Mouse (Mus musculus) stomach, embryonic 14.5 days (tissue): ENCODE results near the gene Myl12a. TPM values are rescaled to one million over a fixed set of nuclear protein-coding genes. Genes with fewer than 3 reads are reported as not detected.

ENCODE experiments used
- ATAC-seq: fragments of 200-750 bp; cut with Nextera tagmentation; 2 replicates; pipeline ENCODE4 v1.8.0; 2017; ENCODE audit warnings: low read depth, moderate TSS enrichment; ENCODE audit not compliant: insufficient number of reproducible peaks, insufficient read depth, low FRiP score
- H3K27ac ChIP-seq: fragments of 300-500 bp; sonication (generic); 2 replicates; pipeline ENCODE4 v1.5.1; 2014; ENCODE audit warnings: mild to moderate bottlenecking, low read length, moderate library complexity, mixed read lengths
- H3K27me3 ChIP-seq: fragments of 300-500 bp; sonication (generic); 2 replicates; pipeline ENCODE4 v1.6.1; 2014; ENCODE audit warnings: low read length, control low read depth, mixed read lengths; ENCODE audit not compliant: control insufficient read depth, insufficient read depth
- H3K36me3 ChIP-seq: fragments of 300-500 bp; sonication (generic); 2 replicates; pipeline ENCODE4 v1.6.1; 2014; ENCODE audit warnings: mild to moderate bottlenecking, control low read depth, low read length, moderate library complexity, mixed read lengths; ENCODE audit not compliant: control insufficient read depth, insufficient read depth
- H3K4me1 ChIP-seq: fragments of 300-500 bp; sonication (generic); 2 replicates; pipeline ENCODE4 v1.6.1; 2014; ENCODE audit warnings: low read length, control low read depth, mixed read lengths; ENCODE audit not compliant: control insufficient read depth, insufficient read depth
- H3K4me2 ChIP-seq: fragments of 300-500 bp; sonication (generic); replicated peaks from 2 replicates; pipeline ENCODE4 v1.6.1; 2014; ENCODE audit warnings: low read depth, low read length, control low read depth
- H3K4me3 ChIP-seq: fragments of 300-500 bp; sonication (generic); 2 replicates; pipeline ENCODE4 v1.5.1; 2014; ENCODE audit warnings: low read depth, low read length, control low read depth
- H3K9ac ChIP-seq: fragments of 300-500 bp; sonication (generic); replicated peaks from 2 replicates; pipeline ENCODE4 v1.6.1; 2014; ENCODE audit warnings: low read depth, mild to moderate bottlenecking, control low read depth, low read length, moderate library complexity, mixed read lengths
- H3K9me3 ChIP-seq: fragments of 300-500 bp; sonication (generic); 2 replicates; pipeline ENCODE4 v1.6.1; 2016; ENCODE audit warnings: low read depth, low read length, control low read depth; ENCODE audit not compliant: control insufficient read depth
- WGBS: fragments of 180-500 bp; shearing (Covaris S2); extraction: QIAGEN DNeasy Blood & Tissue Kit; methylation state at CpG from one replicate; pipeline ENCODE4 v1.1.7; 2014; 5-methylcytosine and 5-hydroxymethylcytosine counted together
- polyA plus RNA-seq: library from polyadenylated mRNA; unstranded; fragments of >200 nt; fragmentation: Nextera tagmentation; extraction: Ambion mirVana; gene quantifications from 2 replicates; pipeline ENCODE4 v1.2.1, GENCODE M21; 2014

Gene Myl12a
- polyA plus RNA-seq, 1 experiment from 2014 or later: 569 TPM

- Histone ChIP-seq H3K4me3 (no peak overlapping the region), H3K9me3 (no peaks in the 10 kb centered on the region), H3K4me1 (no peaks in the 10 kb centered on the region), H3K27ac (no peak overlapping the region), H3K36me3 (no peaks in the 10 kb centered on the region), H3K9ac (no peak overlapping the region), H3K4me2 (no peak overlapping the region), H3K27me3 (no peaks in the 10 kb centered on the region)
- ATAC-seq: no peak
- WGBS: 74% methylated on average over 5 of the region's 5 CpGs
Measured at GRCm38 (mm10) chr17:71034472-71034871, 31.8 kb upstream of the Myl12a start.

DNA sequence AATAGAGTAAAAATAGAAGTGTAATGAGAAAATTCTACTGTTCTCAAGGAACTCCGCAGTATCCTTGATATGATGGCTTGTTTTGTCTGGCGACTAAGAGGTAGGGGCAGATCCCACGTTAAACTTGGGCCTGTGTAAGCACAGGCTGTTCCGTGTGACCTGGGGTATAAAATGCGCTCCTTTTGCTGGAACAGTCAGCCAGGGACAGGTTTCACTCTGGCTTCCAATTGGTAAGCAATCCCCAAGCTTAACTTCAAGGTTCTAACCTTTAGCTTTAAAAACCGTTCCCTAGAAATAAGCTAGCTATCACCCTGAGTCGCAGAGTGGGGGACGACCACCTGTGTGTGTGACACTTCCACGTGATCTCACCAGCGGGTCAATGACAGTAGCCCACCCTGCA is 30.0 kb upstream of the Myl12a start:
- H3K36me3 ChIP-seq: no peaks in the 10 kb centered on the region
- WGBS: 80% methylated on average over 10 of the region's 10 CpGs
- H3K4me3 ChIP-seq: no peak overlapping the region
- no peaks in the 10 kb centered on the region for H3K27me3 ChIP-seq
- no peaks in the 10 kb centered on the region for H3K4me1 ChIP-seq
- no peak overlapping the region for H3K27ac ChIP-seq
- no peaks in the 10 kb centered on the region for H3K9me3 ChIP-seq
- no peak overlapping the region for H3K4me2 ChIP-seq
- no peak for ATAC-seq
- no peak overlapping the region for H3K9ac ChIP-seq

- H3K27ac ChIP-seq: no peak overlapping the region
- H3K9me3 ChIP-seq: no peaks in the 10 kb centered on the region
- 94% methylated on average over 3 of the region's 3 CpGs for WGBS
- no peaks in the 10 kb centered on the region for H3K36me3 ChIP-seq
- no peaks in the 10 kb centered on the region for H3K4me1 ChIP-seq
- no peak overlapping the region for H3K9ac ChIP-seq
- no peak overlapping the region for H3K4me2 ChIP-seq
- H3K4me3 ChIP-seq: no peak overlapping the region
- ATAC-seq: no peak
- no peaks in the 10 kb centered on the region for H3K27me3 ChIP-seq
Measured at GRCm38 (mm10) chr17:71027186-71027585, 24.5 kb upstream of the Myl12a start.

DNA sequence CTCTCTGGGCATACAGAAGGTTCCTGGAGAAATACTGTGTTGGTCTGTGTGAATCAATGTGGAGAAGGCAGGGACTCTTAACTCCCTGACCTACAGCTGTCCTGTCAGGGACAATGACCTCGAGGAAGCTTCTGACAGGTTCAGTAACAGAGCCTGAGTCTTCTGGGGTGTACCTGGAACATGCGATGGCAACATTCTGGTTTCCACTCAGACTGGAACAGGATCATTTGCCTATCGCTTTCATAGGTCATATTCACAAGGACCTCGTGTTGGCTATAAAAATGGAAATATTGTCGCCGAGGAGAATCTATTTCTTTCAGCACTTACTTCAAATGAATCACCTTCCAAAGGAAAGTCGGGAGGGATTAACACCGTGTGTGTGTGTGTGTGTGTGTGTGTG is 23.2 kb upstream of the Myl12a start:
- Histone ChIP-seq H3K36me3 (no peaks in the 10 kb centered on the region), H3K27ac (no peak overlapping the region), H3K4me1 (no peaks in the 10 kb centered on the region), H3K27me3 (no peaks in the 10 kb centered on the region), H3K4me2 (no peak overlapping the region), H3K4me3 (no peak overlapping the region), H3K9me3 (no peaks in the 10 kb centered on the region), H3K9ac (no peak overlapping the region)
- 78% methylated on average over 8 of the region's 8 CpGs for WGBS
- ATAC-seq: no peak

DNA sequence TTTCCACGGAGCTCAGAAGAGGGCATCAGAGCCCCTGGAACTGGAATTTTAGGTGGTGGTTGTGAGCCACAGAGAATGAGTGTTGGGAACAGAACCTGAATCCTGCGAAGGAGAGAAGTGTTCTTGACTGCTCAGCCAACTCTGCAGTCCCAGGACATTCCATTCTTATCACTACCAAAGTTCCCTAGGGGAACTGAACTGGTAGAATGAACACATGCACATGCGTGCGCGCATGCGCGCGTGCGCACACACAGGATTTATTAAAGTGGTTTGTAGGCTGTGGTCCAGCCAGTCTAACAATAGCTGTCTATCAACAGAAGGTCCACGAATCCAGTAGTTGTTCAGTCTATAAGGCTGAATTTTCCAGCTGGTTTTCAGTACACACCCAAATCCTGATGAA is 21.4 kb upstream of the Myl12a start:
- Histone ChIP-seq H3K27me3 (no peaks in the 10 kb centered on the region), H3K9ac (no peak overlapping the region), H3K27ac (no peak overlapping the region), H3K4me1 (peaks cover 5% of the 10 kb centered on the region; the same call in 1 of the 2 replicates), H3K9me3 (no peaks in the 10 kb centered on the region), H3K4me3 (no peak overlapping the region), H3K4me2 (no peak overlapping the region), H3K36me3 (no peaks in the 10 kb centered on the region)
- WGBS: 95% methylated on average over 10 of the region's 10 CpGs
- no peak for ATAC-seq

GRCm38 (mm10) chr17:71022841-71023240 is 20.2 kb upstream of the Myl12a start:
- Histone ChIP-seq H3K9ac (no peak overlapping the region), H3K27ac (no peak overlapping the region), H3K36me3 (no peaks in the 10 kb centered on the region), H3K27me3 (no peaks in the 10 kb centered on the region), H3K9me3 (no peaks in the 10 kb centered on the region), H3K4me3 (no peak overlapping the region), H3K4me2 (no peak overlapping the region), H3K4me1 (peaks cover 5% of the 10 kb centered on the region; the same call in 1 of the 2 replicates)
- WGBS: 90% methylated on average over 13 of the region's 13 CpGs
- no peak for ATAC-seq

- Histone ChIP-seq H3K4me3 (0 out of 2 replicates have a peak overlapping the region, but pooled peaks have one; percentile 3), H3K9me3 (no peaks in the 10 kb centered on the region), H3K4me2 (0 out of 2 replicates have a peak overlapping the region, but pooled peaks have one; percentile 25), H3K27me3 (no peaks in the 10 kb centered on the region), H3K27ac (no peak overlapping the region), H3K9ac (no peak overlapping the region), H3K4me1 (peaks cover 5% of the 10 kb centered on the region; the same call in 1 of the 2 replicates), H3K36me3 (no peaks in the 10 kb centered on the region)
- 59% methylated on average over 9 of the region's 9 CpGs for WGBS
- ATAC-seq: no peak
Measured at GRCm38 (mm10) chr17:71019860-71020259, 17.2 kb upstream of the Myl12a start.

- H3K4me3 ChIP-seq: 0 out of 2 replicates have a peak overlapping the region, but pooled peaks have one; percentile 3
- ATAC-seq: no peak
- no peaks in the 10 kb centered on the region for H3K27me3 ChIP-seq
- H3K27ac ChIP-seq: no peak overlapping the region
- 0 out of 2 replicates have a peak overlapping the region, but pooled peaks have one; percentile 25 for H3K4me2 ChIP-seq
- no peaks in the 10 kb centered on the region for H3K9me3 ChIP-seq
- 22% methylated on average over 6 of the region's 6 CpGs for WGBS
- H3K36me3 ChIP-seq: no peaks in the 10 kb centered on the region
- peaks cover 5% of the 10 kb centered on the region; the same call in 1 of the 2 replicates for H3K4me1 ChIP-seq
- H3K9ac ChIP-seq: no peak overlapping the region
Measured at GRCm38 (mm10) chr17:71019309-71019655, 16.6 kb upstream of the Myl12a start.

DNA sequence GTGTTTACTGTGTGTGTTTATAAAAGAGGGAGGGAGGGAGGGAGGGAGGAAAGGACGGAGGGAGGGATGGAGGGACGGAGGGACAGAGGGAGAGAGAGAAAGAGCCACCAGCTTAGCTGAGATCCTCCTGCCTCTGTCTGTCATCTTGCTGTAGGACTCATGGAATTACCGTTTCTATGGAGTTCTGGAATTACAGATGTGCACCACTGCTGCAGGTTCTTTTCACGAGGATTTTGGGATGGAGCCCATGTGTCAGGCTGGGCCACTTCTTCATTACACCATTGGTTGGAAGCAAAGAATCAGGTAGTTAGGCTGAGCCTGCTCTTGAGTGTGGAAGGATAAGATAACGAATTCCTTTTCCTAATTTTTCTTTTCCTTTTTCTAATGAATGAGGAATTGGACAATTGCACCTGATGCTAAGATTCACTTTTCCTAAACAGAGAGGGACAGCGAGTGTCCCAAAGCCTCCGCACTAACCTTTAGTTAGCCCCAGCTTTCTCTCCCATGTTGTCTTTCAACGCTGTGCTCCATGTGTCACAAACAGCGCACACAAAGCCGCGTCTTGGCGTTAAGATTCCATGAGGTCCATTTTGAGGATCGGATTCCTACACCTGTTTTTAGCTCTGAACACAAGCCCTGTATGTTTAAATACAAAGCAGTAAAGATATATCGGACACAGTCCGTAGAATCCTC is 16.1 kb upstream of the Myl12a start:
- Histone ChIP-seq H3K36me3 (no peaks in the 10 kb centered on the region), H3K27me3 (no peaks in the 10 kb centered on the region), H3K4me3 (no peak overlapping the region), H3K9ac (no peak overlapping the region), H3K4me2 (no peak overlapping the region), H3K4me1 (peaks cover 5% of the 10 kb centered on the region; the same call in 1 of the 2 replicates), H3K27ac (no peak overlapping the region), H3K9me3 (no peaks in the 10 kb centered on the region)
- no peak for ATAC-seq
- WGBS: 75% methylated on average over 15 of the region's 15 CpGs
